Mouse (Mus musculus): ENCODE measurements around the gene Cenpb. TPM values are rescaled to one million over a fixed set of nuclear protein-coding genes. Genes with fewer than 3 reads are reported as not detected.
"Not testable (repeated sequence)": the region's sequence is repeated elsewhere in the genome, so short reads cannot be mapped to it uniquely, and the experiment has no call there.

Cenpb gene
- 10 to 100 TPM; 10.4 to 41.7 (median 15.7) TPM for total RNA-seq (2018; cell fraction: chromatin; rRNA removed)
- total RNA-seq (2018; cell fraction: cytosol; rRNA removed), result 100 to 1,000 TPM in 10 of 26 experiments, 10 to 100 TPM in 16; 66.8 to 122 (median 95.5) TPM
- total RNA-seq (2018; cell fraction: nucleus; rRNA removed), result 10 to 100 TPM; 29.6 to 95.9 (median 60.9) TPM
- polyA plus RNA-seq (2018), result 97.8 to 113 TPM (median 108 TPM) in 3 replicates

- Histone ChIP-seq H3K4me3 (ENCODE audit: inconsistent target) (peak within 1 kb of the TSS; percentile 61), H3K36me3 (ENCODE audit: inconsistent target) (peaks cover 5% of the 10 kb centered on the region; the same call in 1 of the 2 replicates), H3K79me2 (ENCODE audit: inconsistent target) (peaks cover 37% of the 10 kb centered on the region), H3K27ac (peak within 1 kb of the TSS; percentile 73)
- WGBS (ENCODE audit: missing documents), result 2% methylated on average over 52 of the region's 57 CpGs
Measured at GRCm38 (mm10) chr2:131179990-131180587, at the start of gene Cenpb. Gene Cenpb, minus strand, starts transcription at chr2:131180067.

- no peaks in the 10 kb centered on the region for H3K79me2 ChIP-seq (ENCODE audit: inconsistent target)
- no peaks in the 10 kb centered on the region for H3K36me3 ChIP-seq (ENCODE audit: inconsistent target)
- no peak overlapping the region for H3K4me3 ChIP-seq (ENCODE audit: inconsistent target)
- H3K27ac ChIP-seq, result no peak overlapping the region
- WGBS (ENCODE audit: missing documents), result 94% methylated on average over 3 of the region's 3 CpGs
Measured at GRCm38 (mm10) chr2:131227243-131227642, 47.4 kb upstream of the Cenpb start.

GRCm38 (mm10) chr2:131226669-131227068, 46.8 kb upstream of the Cenpb start:
- H3K79me2 ChIP-seq (ENCODE audit: inconsistent target); H3K27ac ChIP-seq; H3K36me3 ChIP-seq (ENCODE audit: inconsistent target); H3K4me3 ChIP-seq (ENCODE audit: inconsistent target): not testable (repeated sequence)
- WGBS (ENCODE audit: missing documents), result 58% methylated on average over 2 of the region's 2 CpGs

- Histone ChIP-seq H3K27ac (no peak overlapping the region), H3K36me3 (ENCODE audit: inconsistent target) (no peaks in the 10 kb centered on the region), H3K79me2 (ENCODE audit: inconsistent target) (no peaks in the 10 kb centered on the region), H3K4me3 (ENCODE audit: inconsistent target) (no peak overlapping the region)
- WGBS (ENCODE audit: missing documents), result 89% methylated on average over 5 of the region's 6 CpGs
Measured at GRCm38 (mm10) chr2:131225178-131225577, 45.3 kb upstream of the Cenpb start.

- H3K36me3 ChIP-seq (ENCODE audit: inconsistent target), result no peaks in the 10 kb centered on the region
- no peak overlapping the region for H3K4me3 ChIP-seq (ENCODE audit: inconsistent target)
- no peak overlapping the region for H3K27ac ChIP-seq
- 90% methylated on average over 1 of the region's 1 CpGs for WGBS (ENCODE audit: missing documents)
- H3K79me2 ChIP-seq (ENCODE audit: inconsistent target), result no peaks in the 10 kb centered on the region
Measured at GRCm38 (mm10) chr2:131223569-131223968, 43.7 kb upstream of the Cenpb start.

GRCm38 (mm10) chr2:131222562-131222961, 42.7 kb upstream of the Cenpb start:
- Histone ChIP-seq H3K27ac (no peak overlapping the region), H3K79me2 (ENCODE audit: inconsistent target) (no peaks in the 10 kb centered on the region), H3K4me3 (ENCODE audit: inconsistent target) (no peak overlapping the region), H3K36me3 (ENCODE audit: inconsistent target) (no peaks in the 10 kb centered on the region)
- 11% methylated on average over 5 of the region's 5 CpGs for WGBS (ENCODE audit: missing documents)

GRCm38 (mm10) chr2:131221853-131222515, 42.1 kb upstream of the Cenpb start:
- no peaks in the 10 kb centered on the region for H3K36me3 ChIP-seq (ENCODE audit: inconsistent target)
- H3K79me2 ChIP-seq (ENCODE audit: inconsistent target), result no peaks in the 10 kb centered on the region
- H3K4me3 ChIP-seq (ENCODE audit: inconsistent target), result no peak overlapping the region
- 92% methylated on average over 3 of the region's 3 CpGs for WGBS (ENCODE audit: missing documents)
- H3K27ac ChIP-seq, result no peak overlapping the region

GRCm38 (mm10) chr2:131220030-131220429, 40.2 kb upstream of the Cenpb start:
- Histone ChIP-seq H3K79me2 (ENCODE audit: inconsistent target) (no peaks in the 10 kb centered on the region), H3K36me3 (ENCODE audit: inconsistent target) (no peaks in the 10 kb centered on the region), H3K4me3 (ENCODE audit: inconsistent target) (no peak overlapping the region), H3K27ac (no peak overlapping the region)
- 65% methylated on average over 4 of the region's 4 CpGs for WGBS (ENCODE audit: missing documents)

- Histone ChIP-seq H3K36me3 (ENCODE audit: inconsistent target) (peaks cover 24% of the 10 kb centered on the region; the same call in 1 of the 2 replicates), H3K79me2 (ENCODE audit: inconsistent target) (peaks cover 17% of the 10 kb centered on the region; the same call in 1 of the 2 replicates), H3K27ac (no peak overlapping the region), H3K4me3 (ENCODE audit: inconsistent target) (no peak overlapping the region)
- WGBS (ENCODE audit: missing documents), result 90% methylated on average over 7 of the region's 7 CpGs
Measured at GRCm38 (mm10) chr2:131215941-131216858, 36.3 kb upstream of the Cenpb start.

- WGBS (ENCODE audit: missing documents), result 93% methylated on average over 7 of the region's 7 CpGs
- Histone ChIP-seq H3K36me3 (ENCODE audit: inconsistent target) (peaks cover 24% of the 10 kb centered on the region; the same call in 1 of the 2 replicates), H3K4me3 (ENCODE audit: inconsistent target) (no peak overlapping the region), H3K79me2 (ENCODE audit: inconsistent target) (peaks cover 19% of the 10 kb centered on the region; the same call in 1 of the 2 replicates), H3K27ac (no peak overlapping the region)
Measured at GRCm38 (mm10) chr2:131213773-131214172, 33.9 kb upstream of the Cenpb start.

GRCm38 (mm10) chr2:131211026-131211615, 31.3 kb upstream of the Cenpb start:
- H3K4me3 ChIP-seq (ENCODE audit: inconsistent target), result peak overlapping the region; percentile 84
- H3K36me3 ChIP-seq (ENCODE audit: inconsistent target), result peaks cover 24% of the 10 kb centered on the region; the same call in 1 of the 2 replicates
- H3K79me2 ChIP-seq (ENCODE audit: inconsistent target), result peaks cover 19% of the 10 kb centered on the region; the same call in 1 of the 2 replicates
- H3K27ac ChIP-seq, result peak overlapping the region; percentile 98
- 58% methylated on average over 9 of the region's 9 CpGs for WGBS (ENCODE audit: missing documents)

- Histone ChIP-seq H3K79me2 (ENCODE audit: inconsistent target) (peaks cover 19% of the 10 kb centered on the region; the same call in 1 of the 2 replicates), H3K4me3 (ENCODE audit: inconsistent target) (peak overlapping the region; percentile 84), H3K36me3 (ENCODE audit: inconsistent target) (peaks cover 24% of the 10 kb centered on the region; the same call in 1 of the 2 replicates), H3K27ac (peak overlapping the region; percentile 98)
- WGBS (ENCODE audit: missing documents), result 1% methylated on average over 49 of the region's 50 CpGs
Measured at GRCm38 (mm10) chr2:131209969-131210792, 30.3 kb upstream of the Cenpb start.

GRCm38 (mm10) chr2:131209125-131209795, 29.4 kb upstream of the Cenpb start:
- 78% methylated on average over 4 of the region's 4 CpGs for WGBS (ENCODE audit: missing documents)
- H3K27ac ChIP-seq, result peak overlapping the region; percentile 98
- peaks cover 20% of the 10 kb centered on the region; the same call in 1 of the 2 replicates for H3K36me3 ChIP-seq (ENCODE audit: inconsistent target)
- H3K4me3 ChIP-seq (ENCODE audit: inconsistent target), result no peak overlapping the region
- H3K79me2 ChIP-seq (ENCODE audit: inconsistent target), result peaks cover 19% of the 10 kb centered on the region; the same call in 1 of the 2 replicates
